Mouse (Mus musculus) lung, embryonic 14.5 days (tissue): ENCODE measurements around the gene Tbc1d13. TPM values are rescaled to one million over a fixed set of nuclear protein-coding genes. Genes with fewer than 3 reads are reported as not detected.

Source experiments
- ATAC-seq: fragments of 200-750 bp; cut with Nextera tagmentation; 2 replicates; pipeline ENCODE4 v1.8.0; 2017; ENCODE audit warnings: mild to moderate bottlenecking, moderate TSS enrichment, moderate library complexity; ENCODE audit not compliant: insufficient read depth
- DNase-seq: peaks from one replicate; pipeline ENCODE4 v3.0.0-alpha.2; 2015
- H3K27ac ChIP-seq: fragments of 300-500 bp; sonication (generic); 2 replicates; pipeline ENCODE4 v1.5.1; 2014; ENCODE audit warnings: low read depth, mild to moderate bottlenecking, moderate library complexity
- H3K27me3 ChIP-seq: fragments of 300-500 bp; sonication (generic); 2 replicates; pipeline ENCODE4 v1.6.1; 2014; ENCODE audit warnings: low read length, control low read depth; ENCODE audit not compliant: insufficient read depth
- H3K36me3 ChIP-seq: fragments of 300-500 bp; sonication (generic); 2 replicates; pipeline ENCODE4 v1.6.1; 2014; ENCODE audit warnings: control low read depth; ENCODE audit not compliant: insufficient read depth
- H3K4me1 ChIP-seq: fragments of 300-500 bp; sonication (generic); 2 replicates; pipeline ENCODE4 v1.6.1; 2014; ENCODE audit warnings: antibody characterized with exemption, control low read depth; ENCODE audit not compliant: insufficient read depth
- H3K4me2 ChIP-seq: fragments of 300-500 bp; sonication (generic); 2 replicates; pipeline ENCODE4 v1.6.1; 2014; ENCODE audit warnings: mild to moderate bottlenecking
- H3K4me3 ChIP-seq: fragments of 300-500 bp; sonication (generic); 2 replicates; pipeline ENCODE4 v1.5.1; 2014; ENCODE audit warnings: low read depth, low read length
- H3K9ac ChIP-seq: fragments of 300-500 bp; sonication (generic); 2 replicates; pipeline ENCODE4 v1.6.1; 2014
- H3K9me3 ChIP-seq: fragments of 300-500 bp; sonication (generic); 2 replicates; pipeline ENCODE4 v1.6.1; 2016; ENCODE audit warnings: low read depth, low read length, control low read depth
- CTCF ChIP-seq: IDR thresholded peaks from 2 replicates; pipeline ENCODE4 v1.5.1; 2016; ENCODE audit warnings: antibody characterized with exemption, low read depth
- WGBS: fragments of 180-500 bp; shearing (Covaris S2); extraction: QIAGEN DNeasy Blood & Tissue Kit; methylation state at CpG from one replicate; pipeline ENCODE4 v1.1.7; 2014; 5-methylcytosine and 5-hydroxymethylcytosine counted together
- polyA plus RNA-seq: library from polyadenylated mRNA; unstranded; fragments of >200 nt; fragmentation: Nextera tagmentation; extraction: Ambion mirVana; gene quantifications from 2 replicates; pipeline ENCODE4 v1.2.1, GENCODE M21; 2014

Gene Tbc1d13
- polyA plus RNA-seq, 1 experiment from 2014 or later, result 10.9 TPM

DNA sequence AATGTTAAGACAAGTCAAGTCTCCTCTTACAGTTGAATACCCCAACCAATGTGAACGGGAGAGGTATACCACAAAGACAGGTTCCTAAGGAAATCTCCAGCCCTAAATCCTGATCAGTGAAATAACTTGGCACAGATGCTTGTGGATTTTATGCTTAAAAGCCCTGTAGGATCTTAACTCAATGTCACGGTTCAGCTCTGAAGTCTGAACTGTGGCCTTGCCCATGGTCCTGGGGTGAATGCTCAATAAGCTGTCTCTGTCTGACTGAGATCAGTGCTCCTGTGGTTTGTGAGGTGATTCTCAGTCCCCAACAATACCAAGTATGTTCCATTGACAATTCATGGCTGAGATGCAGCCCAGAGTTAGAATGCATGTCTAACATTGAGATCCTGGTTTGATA lies 48.9 kb downstream of the Tbc1d13 start:
- Histone ChIP-seq H3K4me2 (no peak overlapping the region), H3K9ac (no peak overlapping the region), H3K4me3 (no peak overlapping the region), H3K4me1 (peaks cover 2% of the 10 kb centered on the region; the same call in 1 of the 2 replicates), H3K9me3 (no peaks in the 10 kb centered on the region), H3K27ac (no peak overlapping the region), H3K27me3 (no peaks in the 10 kb centered on the region), H3K36me3 (peaks cover 6% of the 10 kb centered on the region; the same call in 1 of the 2 replicates)
- 83% methylated on average over 2 of the region's 2 CpGs for WGBS
- no peak for ATAC-seq
- no peak for TF ChIP-seq CTCF
- DNase-seq, result no peak

GRCm38 (mm10) chr2:30183721-30184120 lies 50.2 kb downstream of the Tbc1d13 start:
- Histone ChIP-seq H3K4me2 (no peak overlapping the region), H3K27me3 (no peaks in the 10 kb centered on the region), H3K9ac (no peak overlapping the region), H3K27ac (no peak overlapping the region), H3K4me1 (no peaks in the 10 kb centered on the region), H3K4me3 (no peak overlapping the region), H3K9me3 (no peaks in the 10 kb centered on the region), H3K36me3 (peaks cover 6% of the 10 kb centered on the region; the same call in 1 of the 2 replicates)
- ATAC-seq, result no peak
- no peak for TF ChIP-seq CTCF
- DNase-seq, result no peak
- WGBS, result 64% methylated on average over 3 of the region's 3 CpGs

DNA sequence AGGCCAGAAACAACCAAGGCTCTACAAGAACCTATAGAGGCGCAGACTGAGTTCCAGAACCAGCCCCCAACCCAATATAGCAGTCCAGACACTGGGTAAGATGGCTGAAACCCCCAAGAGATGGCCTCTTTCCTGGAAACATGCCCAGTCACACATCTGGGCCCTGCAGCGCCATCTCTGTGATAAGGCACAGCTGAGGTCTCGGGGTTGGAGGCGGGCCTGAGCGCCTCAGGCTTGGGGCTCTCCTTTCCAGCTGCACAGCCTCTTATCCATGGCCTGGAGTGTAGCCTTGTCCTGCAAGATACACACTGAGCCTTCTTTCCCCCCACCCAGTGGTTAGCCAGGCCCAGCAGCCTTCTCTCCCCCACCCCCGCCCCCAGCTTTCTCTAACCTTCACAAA lies 51.7 kb downstream of the Tbc1d13 start:
- Histone ChIP-seq H3K9me3 (no peaks in the 10 kb centered on the region), H3K9ac (no peak overlapping the region), H3K27ac (no peak overlapping the region), H3K27me3 (no peaks in the 10 kb centered on the region), H3K4me3 (no peak overlapping the region), H3K4me1 (no peaks in the 10 kb centered on the region), H3K4me2 (no peak overlapping the region), H3K36me3 (peaks cover 6% of the 10 kb centered on the region; the same call in 1 of the 2 replicates)
- DNase-seq, result no peak
- WGBS, result 74% methylated on average over 6 of the region's 6 CpGs
- TF ChIP-seq CTCF, result no peak
- no peak for ATAC-seq

GRCm38 (mm10) chr2:30185681-30186080 lies 52.1 kb downstream of the Tbc1d13 start:
- no peak for ATAC-seq
- 73% methylated on average over 3 of the region's 3 CpGs for WGBS

DNA sequence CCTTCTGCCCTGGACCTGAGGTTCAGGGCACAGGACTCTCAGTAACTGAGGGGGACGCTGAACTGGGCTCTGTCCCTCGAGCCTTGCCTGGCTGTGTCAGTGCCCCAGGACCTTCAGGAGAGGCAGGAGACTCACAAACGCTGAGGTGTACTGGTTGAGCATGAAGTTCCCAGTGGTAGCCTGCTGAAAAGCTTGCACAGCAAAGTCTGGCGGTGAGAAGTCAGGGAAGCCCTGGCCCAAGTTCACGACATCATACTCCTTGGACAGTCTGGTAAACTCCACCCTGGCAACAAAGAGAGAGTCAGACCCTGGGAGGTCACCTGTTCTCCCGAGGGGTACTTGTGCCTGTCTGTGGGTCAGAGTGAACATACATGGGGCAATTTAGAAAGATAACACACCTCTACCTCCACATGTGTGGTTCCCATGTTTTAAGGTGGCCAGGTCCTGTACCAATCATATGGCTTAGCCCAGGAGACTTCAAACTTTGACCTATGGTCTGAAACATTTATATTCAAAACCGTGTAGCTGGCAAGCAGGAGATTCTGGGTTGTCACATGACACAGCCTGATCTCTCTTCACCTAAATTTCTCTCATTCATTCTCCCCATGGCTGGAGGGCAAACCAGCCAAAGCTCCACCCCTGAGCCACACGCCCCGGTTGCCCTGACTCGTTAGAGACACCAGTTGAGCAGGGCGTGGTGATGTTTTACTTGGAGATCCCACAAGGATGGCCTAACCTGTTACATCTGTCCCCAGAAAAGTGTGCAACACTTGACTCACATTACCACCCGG lies 58.4 kb downstream of the Tbc1d13 start:
- Histone ChIP-seq H3K4me2 (no peak overlapping the region), H3K4me3 (no peak overlapping the region), H3K4me1 (no peaks in the 10 kb centered on the region), H3K36me3 (0 out of 2 replicates have a peak, but pooled peaks cover 2% of the 10 kb centered on the region), H3K9me3 (no peaks in the 10 kb centered on the region), H3K27ac (no peak overlapping the region), H3K9ac (no peak overlapping the region), H3K27me3 (no peaks in the 10 kb centered on the region)
- DNase-seq (no peak), ATAC-seq (no peak)
- 84% methylated on average over 12 of the region's 12 CpGs for whole genome bisulfite sequencing
- no peak for TF ChIP-seq CTCF

More at GRCm38 (mm10) chr2:30185681-30186080, 52.1 kb downstream of the Tbc1d13 start:
- Histone ChIP-seq H3K27ac (no peak overlapping the region), H3K4me3 (no peak overlapping the region), H3K27me3 (no peaks in the 10 kb centered on the region), H3K9ac (no peak overlapping the region), H3K4me2 (no peak overlapping the region), H3K4me1 (no peaks in the 10 kb centered on the region), H3K9me3 (no peaks in the 10 kb centered on the region), H3K36me3 (peaks cover 6% of the 10 kb centered on the region; the same call in 1 of the 2 replicates)
- TF ChIP-seq CTCF, result no peak
- no peak for DNase-seq

DNA sequence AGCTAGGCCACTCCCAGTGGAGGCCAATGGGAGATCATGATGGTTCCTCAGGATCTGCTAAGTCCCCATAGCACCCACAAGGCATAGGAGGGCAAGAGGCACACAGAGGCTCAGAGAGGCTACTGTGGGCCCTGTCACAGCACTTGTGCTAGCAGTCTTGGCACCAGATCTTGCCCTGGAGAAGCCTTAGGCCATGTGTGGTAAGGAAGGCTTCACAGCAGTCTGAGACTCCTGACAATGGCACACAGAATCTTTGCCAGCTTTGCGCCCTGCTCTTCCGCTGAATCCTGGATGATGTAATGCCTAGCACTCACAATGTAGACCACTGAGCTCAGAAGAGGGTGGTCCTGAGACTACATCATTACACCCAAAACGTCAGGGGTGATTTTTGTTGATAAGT lies 61.1 kb downstream of the Tbc1d13 start:
- 72% methylated on average over 3 of the region's 3 CpGs for WGBS
- no peak overlapping the region for H3K4me3 ChIP-seq
- H3K4me2 ChIP-seq, result no peak overlapping the region
- H3K4me1 ChIP-seq, result no peaks in the 10 kb centered on the region
- H3K36me3 ChIP-seq, result 0 out of 2 replicates have a peak, but pooled peaks cover 2% of the 10 kb centered on the region
- ATAC-seq, result no peak
- H3K27ac ChIP-seq, result no peak overlapping the region
- DNase-seq, result no peak
- H3K9me3 ChIP-seq, result no peaks in the 10 kb centered on the region
- TF ChIP-seq CTCF, result no peak
- H3K27me3 ChIP-seq, result no peaks in the 10 kb centered on the region
- H3K9ac ChIP-seq, result no peak overlapping the region

- Histone ChIP-seq H3K4me3 (no peak overlapping the region), H3K27me3 (no peaks in the 10 kb centered on the region), H3K4me2 (no peak overlapping the region), H3K4me1 (no peaks in the 10 kb centered on the region; the same call in 1 of the 2 replicates), H3K9me3 (no peaks in the 10 kb centered on the region), H3K36me3 (no peaks in the 10 kb centered on the region), H3K27ac (no peak overlapping the region), H3K9ac (no peak overlapping the region)
- WGBS, result 64% methylated on average over 4 of the region's 4 CpGs
- DNase-seq (no peak), ATAC-seq (no peak)
- no peak for TF ChIP-seq CTCF
These were observed 64.5 kb downstream of the Tbc1d13 start for GRCm38 (mm10) chr2:30198021-30198420.
